Mouse (Mus musculus): Measurements from ENCODE around the gene Stpg1.

Gene Stpg1

DNA sequence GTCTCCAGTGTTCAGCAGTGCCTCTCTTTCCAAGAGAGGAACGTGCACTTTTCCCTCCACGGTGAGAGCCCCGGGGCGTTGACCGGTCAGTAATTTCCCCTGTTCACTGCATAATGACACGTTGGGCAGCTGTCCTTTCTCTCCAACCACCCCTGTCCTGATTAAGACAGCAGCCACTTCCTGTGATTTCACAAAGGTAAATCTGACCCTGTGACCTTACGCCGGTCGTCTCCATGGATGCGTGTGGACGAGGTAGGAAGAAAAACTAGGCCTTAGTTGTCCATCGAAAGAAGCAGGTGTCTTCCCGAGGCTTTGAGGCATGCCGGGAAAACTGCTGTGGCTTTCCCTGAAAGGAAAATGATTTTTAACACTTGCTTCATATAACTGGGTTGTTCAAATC is 20.3 kb downstream of the Stpg1 start:
- no peak for DNase-seq

DNA sequence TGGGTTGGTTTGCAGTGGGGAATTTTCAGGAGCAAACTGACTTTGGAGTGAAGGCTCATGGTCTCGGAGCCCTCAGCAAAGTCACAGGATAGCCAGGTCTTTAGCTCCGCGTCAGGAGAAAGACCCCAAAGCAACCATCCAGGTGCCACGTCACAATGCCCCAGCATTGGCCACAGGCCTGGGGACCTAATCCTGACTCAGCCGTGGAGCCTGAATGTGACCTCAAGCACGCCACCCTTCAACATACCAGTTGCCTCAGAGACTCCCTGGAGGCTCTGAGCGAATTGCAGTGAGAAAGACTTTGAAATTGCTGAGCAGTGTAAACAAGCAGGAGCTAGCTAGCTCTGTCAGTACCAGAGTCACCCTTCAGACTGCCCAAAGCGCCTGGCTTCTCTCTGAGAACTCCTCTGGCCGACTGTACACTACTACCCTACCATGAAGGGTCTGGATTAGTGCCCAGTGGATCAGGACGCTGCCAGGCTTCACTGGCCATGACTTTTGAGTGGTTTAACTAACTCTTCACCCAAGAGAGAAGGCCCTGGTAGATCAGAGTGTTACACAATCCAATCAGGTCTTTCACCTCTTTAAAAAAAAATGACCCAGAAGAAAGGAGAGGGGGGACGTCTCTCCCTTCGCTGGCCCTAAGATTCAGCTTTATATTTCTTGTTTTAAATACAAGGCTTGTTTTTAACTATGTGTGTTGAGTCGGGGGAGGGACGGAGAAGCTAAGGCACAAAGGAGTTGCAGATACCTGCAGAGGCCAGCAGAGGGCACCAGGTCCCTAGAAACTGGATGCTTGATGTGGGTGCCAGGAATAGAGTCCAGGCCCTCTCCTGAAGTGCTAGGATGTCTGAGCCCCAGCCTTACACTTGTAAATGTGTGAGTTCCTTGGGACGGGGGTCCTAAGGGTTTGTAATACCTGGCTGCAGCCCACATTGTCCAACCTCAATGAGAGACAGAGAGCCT is 22.0 kb downstream of the Stpg1 start:
- peak; percentile 75 for DNase-seq

DNA sequence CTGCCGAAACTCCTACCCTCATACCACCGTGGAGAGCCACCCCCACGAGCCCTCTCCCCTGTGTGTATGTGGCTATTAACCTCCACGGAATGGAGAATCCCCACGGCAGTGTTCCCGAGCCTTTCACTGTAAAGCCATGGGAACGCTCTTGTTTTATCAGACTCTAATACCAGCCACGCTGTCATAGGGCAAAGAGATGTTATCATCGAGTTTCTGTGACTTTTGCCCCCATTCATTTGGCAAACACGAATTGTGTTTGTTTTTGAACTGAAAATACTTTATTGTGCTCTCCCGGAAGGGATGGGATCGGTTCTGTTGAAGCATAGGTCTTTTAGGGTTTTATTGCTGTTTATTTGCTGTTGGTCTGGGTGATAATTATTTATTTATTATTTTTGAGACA is 23.5 kb downstream of the Stpg1 start:
- no peak for DNase-seq

DNA sequence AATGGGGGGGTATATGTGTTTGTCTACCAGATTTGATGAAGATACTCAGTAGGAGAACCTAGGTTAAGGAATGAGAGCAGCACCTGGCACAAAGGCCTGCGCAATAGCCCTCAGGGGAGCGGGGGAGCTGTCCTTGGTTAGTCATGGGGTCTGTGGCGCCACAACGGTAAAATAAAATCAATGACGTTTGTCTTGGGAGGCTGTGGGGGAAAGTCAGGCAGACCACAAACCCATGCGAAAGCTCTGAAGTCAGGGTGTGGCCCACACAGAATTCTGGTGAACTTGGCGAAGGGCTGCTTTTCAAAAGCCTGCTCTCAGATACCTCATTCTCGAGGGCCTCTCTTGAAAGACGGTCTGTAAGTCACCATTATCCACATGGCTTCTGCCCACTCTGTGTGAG is 25.8 kb downstream of the Stpg1 start:
- DNase-seq, result no peak

DNA sequence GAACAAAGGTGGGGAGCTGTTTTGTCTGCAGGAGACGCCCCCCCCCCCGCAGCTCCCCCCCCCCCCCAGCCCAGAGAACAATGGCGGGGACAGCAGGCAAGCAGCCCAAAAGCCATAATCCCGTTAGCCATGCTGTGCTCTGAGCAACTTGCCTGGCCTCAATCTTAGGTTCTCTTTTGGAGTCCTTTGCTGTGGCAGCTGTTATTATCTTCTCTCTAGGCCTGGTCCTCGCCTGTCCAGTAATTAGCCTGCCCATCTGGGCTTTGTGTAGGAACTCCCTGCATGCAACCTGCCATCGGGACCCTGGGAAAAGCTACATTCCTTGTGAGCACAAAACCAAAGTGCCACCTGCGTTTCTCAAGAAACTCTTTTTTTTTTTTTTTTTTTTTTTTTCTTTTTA is 29.3 kb downstream of the Stpg1 start:
- DNase-seq, result no peak

DNA sequence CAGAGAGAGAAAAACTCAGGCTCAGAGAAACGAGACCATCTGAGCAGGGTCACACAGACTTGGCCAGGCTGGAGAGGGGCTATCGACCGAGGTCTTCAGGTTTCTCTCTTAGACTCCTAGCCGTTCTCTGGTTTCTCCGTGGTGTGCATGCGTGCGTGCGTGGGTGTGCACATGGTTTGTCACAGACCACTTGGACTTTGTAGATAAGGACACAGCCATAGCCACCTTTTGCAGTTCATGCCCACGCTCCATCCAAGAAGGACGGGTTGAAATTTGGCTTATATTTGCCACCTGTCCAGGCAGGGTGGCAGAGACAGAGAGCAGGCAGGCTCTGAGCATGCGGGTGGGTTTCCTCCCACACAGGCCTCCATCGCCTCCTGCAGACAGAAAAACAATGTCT is 30.5 kb downstream of the Stpg1 start:
- DNase-seq, result no peak

DNA sequence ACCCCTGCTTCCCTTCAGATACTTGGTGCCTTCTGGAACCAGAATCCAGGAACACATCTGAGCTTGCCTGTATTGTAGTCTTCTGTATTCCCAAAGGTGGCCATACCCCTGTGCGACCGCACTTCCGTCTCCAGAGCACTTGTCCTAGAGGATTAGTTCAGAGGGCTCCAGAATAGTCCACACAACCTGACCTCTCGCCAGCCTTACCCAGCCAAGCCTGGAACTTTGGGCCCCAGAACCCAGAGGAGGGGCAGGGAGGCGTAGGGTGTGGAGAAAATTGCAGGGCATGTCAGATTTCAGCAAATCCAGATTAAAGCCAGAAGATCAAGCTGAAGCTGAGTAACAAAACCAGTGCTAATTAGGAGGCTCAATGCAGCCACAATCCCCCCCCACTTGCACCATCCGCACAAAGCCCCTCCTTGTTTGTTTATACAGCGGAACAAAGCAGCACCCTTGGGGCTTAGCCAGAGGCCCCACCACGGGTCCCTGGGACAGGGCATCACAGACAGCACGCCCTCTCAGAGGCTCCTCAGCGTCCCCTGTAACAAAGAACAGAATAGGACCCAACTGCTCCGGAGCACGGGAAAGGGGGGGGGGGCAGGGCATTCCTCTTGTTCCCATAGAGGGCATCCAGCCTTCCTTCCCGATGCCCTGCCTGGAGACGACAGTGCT is 31.6 kb downstream of the Stpg1 start:
- no peak for DNase-seq

DNA sequence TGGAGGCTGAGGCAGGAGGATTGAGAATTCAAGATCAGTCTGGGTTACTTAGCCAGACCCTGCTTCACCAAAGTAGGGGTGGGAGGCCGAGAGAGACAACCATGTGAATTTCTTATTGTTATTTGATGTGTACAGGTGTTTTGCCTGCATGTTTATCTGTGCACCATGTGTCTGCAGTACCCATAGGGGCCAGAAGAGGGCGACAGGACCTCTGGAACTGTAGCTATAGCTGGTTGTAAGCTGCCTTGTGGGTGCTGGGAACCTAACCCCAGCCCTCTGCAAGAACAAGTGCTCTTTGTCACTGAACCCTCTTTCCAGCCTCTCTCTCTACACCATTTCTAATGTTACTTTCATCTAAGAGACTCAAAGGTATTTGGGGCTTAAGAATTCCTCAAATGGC is 35.7 kb downstream of the Stpg1 start:
- DNase-seq, result no peak

DNA sequence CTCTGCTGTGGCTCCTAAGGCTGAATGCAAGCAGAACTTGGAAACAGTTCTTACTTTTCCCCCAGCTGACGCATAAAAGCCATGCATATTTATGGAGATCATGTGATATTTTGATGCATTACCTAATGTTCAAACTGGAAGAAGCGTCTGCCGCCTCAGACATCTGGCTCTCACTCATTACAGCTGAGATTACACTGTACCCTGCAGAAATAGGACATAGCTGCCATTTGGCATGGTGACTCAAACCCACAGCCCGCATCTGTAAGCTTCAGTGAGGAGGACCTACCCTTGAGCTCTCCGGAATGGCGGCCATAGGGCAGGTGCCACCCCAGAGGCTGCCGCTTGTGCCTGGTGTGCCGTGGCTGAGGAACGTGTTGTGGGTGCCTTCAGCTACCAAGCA is 36.6 kb downstream of the Stpg1 start:
- DNase-seq, result no peak

DNA sequence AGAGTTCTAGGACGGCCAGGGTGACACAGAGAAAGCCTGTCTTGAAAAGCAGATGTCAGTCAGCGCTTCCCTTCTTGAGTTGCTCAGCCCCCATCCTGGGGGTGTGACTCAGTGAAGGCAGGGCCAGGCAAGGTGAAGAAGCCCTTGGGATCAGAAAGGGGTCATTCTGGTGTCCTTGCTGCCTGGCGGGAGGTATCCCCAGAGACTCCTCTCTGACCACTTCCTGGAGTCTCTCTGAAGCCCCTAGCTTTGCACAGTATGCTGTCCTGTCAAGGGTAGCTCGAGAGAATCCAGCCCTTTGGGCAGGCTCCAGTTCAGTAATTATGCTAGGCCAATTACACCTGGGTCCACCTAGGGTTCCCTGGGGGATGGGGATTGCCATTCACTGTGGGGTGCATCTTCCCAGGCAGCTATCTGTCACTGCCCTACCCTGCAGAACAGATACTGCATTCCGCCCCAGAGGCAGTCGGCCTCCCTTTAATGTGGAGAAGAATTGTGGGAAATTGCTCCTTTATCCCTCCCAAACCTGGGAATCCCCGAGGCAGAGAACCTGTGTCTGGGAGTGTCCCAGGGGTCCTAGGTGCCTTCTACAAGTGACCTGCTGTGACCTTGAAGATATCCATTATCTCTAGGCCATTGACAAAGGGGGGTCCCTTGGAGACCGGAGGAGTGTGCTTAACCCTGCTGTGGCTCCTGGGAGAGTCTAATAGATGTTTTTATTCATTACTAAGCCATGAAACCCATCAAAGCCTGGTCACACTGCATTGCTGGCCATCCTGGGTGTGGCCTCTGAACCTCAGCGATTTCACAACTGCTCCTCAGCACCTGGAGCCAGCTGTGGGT is 37.4 kb downstream of the Stpg1 start:
- no peak for DNase-seq

DNA sequence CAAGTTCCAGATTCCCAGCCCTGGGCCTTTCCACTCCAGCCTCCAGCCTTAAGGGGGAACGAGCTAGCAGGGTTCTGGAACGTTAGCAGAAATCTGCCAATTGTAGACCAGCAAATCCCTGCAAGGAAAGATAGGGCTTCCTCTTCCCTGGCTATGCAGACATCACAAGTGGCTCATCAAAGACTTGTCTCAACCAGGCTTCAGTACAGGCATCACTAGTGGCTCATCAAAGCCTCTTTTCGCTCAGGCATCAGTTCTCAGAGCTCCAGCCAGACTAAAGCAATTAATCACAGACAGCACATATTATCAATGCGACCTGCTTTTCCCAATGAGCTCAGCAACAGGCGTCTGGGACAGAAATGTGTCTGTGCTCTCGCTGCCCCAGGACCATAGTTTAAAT is 38.4 kb downstream of the Stpg1 start:
- no peak for DNase-seq

DNA sequence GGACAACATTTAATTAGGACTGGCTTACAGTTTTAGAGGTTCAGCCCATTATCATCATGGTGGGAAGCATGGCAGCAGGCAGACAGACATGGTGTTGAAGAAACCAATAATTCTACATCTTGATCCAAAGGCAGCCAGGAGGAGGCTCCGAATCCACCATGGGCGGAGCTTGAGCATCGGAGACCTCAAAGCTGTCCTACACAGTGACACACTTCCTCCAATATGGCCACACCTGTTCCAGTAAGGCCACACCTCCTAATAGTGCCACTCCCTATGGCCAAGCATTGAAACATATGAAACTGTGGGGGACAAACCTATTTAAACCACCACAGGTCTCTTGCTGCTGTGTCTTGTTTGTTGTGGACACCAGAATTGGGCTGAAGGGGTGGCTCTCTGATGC is 40.4 kb downstream of the Stpg1 start:
- no peak for DNase-seq

DNA sequence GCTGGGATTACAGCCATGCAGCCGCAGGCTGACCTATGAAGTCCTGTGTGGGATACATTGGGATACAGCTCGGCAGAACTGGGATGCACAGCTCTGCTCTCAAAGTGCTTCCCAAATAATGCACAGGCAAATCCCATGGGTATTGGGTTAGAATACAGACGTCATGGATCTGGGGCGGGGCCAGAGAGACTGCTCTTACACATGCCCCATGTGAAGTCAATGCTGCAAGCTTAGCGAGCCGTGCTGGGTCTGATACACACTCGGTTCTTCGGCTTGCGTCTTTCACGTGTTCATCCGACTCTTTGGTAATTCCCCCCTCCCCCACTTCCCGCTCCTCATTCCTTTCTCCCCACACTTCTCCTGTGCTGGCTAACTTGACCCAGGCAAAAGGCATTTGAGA is 44.5 kb downstream of the Stpg1 start:
- no peak for DNase-seq

DNA sequence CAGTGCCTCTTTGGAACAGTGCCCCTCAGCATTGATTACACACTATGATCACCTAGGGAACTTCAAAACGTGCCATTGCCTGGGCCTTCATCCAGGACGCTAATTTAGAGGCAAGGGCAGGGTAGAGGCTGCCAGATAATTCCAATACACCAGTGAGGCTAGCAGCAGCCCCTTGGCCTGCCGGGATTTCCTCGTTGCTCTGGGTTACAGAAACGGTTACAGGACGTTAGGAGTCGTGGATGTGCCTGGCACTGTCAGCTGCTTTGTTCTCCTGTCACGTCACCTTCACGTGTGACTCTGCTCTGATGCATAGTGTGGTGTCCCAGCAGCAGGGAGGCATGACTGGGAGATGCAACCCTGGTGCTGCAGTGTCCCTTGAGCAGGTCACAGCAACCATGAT is 45.5 kb downstream of the Stpg1 start:
- no peak for DNase-seq

DNA sequence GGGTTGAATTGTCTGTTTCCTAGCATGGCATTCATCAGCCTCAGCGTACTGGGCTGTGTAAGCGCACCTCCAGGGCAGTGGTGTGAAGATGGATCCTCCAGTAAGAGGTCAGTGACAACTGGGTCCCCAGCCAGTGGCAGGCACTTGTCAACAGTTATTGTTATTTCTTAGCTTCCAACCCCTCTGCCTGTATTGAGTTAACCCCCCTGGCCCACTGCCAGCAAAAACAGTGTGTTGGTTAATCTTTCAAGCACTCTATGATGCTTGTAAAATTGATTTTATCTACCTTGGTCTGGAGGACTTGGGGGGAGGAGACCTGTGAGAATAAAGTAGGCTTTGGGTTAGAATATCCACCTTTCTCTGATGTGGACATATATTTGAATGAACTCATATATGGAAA is 49.7 kb downstream of the Stpg1 start:
- peak; percentile 30 for DNase-seq

DNA sequence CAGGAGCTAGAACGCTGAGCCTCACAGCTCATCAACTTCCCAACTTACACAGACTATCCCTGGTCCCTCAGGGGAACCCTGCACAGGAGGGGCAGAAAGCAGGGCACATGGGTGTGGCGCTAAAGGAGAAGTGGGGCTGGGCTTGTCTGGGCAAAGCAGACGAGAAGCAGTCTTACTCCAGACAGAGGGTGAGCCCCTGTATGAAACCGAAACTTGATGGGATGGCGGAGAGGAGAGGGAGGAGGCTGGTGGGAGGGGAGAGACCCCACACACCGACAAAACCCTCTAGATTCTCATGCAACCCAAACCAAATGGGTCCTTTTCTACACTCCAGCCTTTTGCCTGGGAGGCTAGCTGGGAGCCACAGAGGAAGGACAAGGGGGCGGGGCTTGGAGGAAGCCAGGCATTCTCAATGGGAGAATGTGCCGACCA is 50.5 kb downstream of the Stpg1 start:
- peak; percentile 31 for DNase-seq

DNA sequence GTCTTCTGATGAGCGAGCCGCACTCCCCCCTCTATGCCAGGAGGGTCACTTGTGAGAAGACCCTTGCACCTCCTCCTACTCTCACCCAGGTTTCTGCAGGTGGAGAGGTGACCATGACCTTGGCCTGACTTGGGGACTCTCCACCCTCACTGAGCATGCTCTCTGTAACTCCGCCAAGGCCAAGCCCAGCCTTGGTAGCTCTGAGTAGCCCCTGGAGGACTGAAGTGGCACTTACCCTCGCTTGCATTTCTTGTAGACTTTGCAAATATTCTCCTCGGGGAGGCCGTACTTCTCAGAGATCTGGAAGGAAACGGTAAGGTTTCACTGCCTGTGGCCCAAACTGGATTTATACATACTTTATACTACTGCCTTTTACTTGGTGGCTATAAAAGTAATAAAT is 51.4 kb downstream of the Stpg1 start:
- DNase-seq, result no peak

DNA sequence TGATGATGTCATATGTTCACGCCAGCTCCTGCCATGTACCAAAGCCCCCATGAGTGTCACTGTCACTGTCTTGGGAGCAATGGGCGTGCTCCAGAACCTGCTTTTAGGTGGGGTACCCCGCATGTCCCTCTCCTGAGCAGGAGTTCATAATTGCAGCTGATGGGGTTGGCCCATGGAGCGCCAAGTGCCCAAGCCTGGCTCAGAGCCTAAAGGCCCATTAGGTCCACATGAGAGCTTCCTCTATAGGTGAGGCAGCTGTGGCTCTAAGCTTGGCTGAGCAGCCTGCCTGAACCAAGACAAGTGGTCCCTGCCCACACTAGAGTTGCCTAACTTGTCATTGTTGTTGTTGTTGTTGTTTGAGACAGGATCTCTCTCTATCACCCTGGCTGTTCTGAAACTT is 52.2 kb downstream of the Stpg1 start:
- no peak for DNase-seq

DNA sequence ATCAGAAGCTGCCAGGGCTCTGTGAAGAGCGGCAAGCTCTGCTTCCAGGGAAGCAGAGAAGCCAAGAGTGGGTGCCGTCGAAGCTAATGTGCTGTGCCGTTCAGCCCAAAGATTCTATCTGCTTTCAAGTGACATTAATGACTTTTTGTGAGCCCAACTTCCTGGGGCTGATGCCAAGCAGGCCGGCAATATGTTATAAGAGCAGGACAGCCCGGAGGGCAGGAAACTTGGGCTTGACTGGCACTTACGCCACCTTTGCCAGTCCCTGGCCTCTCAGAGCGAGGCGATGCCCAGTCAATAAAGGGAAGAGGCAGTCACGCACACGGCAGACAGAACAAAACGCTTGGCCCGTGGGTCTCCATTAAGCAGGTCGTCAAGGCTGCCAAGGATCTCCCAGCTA is 53.0 kb downstream of the Stpg1 start:
- DNase-seq, result peak; percentile 33

DNA sequence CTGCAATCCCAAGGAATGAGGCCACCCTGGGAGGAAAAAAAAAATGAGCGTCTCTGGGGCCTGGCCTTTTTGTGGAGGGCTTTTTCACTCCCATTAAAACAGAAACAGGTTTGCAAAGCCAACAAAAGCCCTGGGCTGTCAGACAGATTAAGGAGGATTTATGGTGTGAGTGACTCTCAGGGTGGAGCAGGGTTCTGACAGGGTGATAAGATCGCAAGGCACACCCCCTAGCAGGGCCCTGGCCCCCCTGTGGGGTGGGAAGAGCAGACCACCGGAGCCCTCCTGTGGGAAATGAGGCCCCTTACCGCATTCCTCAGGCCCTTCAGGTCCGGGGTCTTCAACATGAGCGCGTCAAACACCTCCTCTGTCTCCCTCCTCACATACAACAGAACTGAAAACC is 53.5 kb downstream of the Stpg1 start:
- no peak for DNase-seq

DNA sequence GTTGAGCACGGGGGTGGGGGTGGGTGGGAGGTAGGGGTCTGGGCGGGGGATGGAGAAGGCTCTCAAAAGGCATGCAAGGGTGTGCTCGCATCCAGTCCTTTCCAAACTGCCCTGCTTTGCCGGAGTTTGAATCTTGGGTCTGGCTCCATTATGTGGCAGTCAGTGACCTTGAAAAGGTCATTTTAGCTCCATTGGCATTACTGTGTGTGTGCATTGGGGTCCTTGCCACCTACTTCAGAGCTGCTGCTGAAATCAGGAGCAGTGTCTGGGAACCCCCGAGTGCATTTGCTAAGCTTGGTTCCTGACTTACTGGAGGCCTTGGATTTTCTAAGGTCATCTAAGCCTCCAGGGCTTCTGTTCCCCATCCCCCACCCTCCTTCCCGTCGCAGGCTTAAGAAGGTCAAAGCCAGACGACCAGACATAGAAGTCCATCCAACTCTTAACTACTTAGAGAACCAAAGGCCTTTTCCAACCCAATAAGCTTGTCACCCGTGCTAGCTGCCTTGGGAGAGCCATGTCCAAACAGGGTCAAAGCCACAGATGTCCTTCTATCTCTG is 54.0 kb downstream of the Stpg1 start:
- DNase-seq, result no peak

DNA sequence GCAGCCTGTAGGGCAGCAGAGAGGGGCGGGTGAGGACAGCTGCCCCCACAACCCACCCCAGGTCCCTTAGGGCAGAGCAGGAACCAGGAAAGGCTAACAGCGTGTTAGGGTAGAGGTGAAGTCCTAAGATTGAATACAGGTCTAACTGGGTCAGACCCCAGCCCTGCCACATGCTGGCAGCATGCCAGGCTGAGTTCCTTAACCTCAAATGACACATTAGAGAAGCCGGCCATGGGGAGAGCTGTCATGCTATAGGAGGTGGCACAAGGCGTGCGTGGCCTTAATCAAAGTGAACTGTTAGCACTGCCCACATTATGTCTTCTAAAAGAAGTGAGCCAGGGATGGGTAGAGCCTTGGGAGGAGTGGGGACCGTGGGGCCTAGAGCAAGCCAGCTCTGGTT is 54.7 kb downstream of the Stpg1 start:
- DNase-seq, result no peak

DNA sequence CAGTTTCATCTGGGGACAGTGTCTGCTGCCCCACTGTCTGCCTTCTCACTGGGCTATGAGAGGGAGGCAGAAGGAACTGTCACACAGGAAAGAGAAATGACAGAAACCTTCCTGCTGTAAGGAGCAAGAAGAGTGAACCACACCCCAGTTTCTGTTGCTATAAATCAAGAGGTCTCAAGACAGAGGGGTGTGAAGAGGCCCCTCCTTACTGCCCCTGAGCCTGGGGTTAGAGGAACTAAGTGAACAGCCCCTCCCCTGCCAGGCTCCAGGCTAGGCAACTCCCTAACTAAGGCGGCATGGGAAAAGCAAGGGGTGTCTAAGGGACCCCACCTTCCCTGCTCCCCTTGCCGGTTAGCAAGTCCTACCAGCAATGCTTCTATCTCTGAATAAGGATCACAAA is 69.2 kb downstream of the Stpg1 start:
- no peak for DNase-seq

All from kidney, postnatal 14 days (tissue).